Mouse (Mus musculus) liver, embryonic 14.5 days (tissue): ENCODE results near the gene Jam2. TPM values are rescaled to one million over a fixed set of nuclear protein-coding genes. Genes with fewer than 3 reads are reported as not detected.

Experiments used
- ATAC-seq: fragments of 200-750 bp; cut with Nextera tagmentation; 2 replicates; pipeline ENCODE4 v1.8.0; 2017; ENCODE audit warnings: moderate number of reproducible peaks, mild to moderate bottlenecking, moderate library complexity; ENCODE audit not compliant: insufficient read depth
- DNase-seq, 3 experiments: peaks; one replicate each; pipeline ENCODE4 v3.0.0-alpha.2; 2012 to 2013; ENCODE audit warnings: low read depth in 3 of 3, low spot score in 3 of 3
- H3K27ac ChIP-seq: fragments of 300-500 bp; sonication (generic); 2 replicates; pipeline ENCODE4 v1.5.1; 2014; ENCODE audit warnings: moderate library complexity, mild to moderate bottlenecking, control low read depth, inconsistent platforms
- H3K27me3 ChIP-seq: fragments of 300-500 bp; sonication (generic); 2 replicates; pipeline ENCODE4 v1.6.1; 2014; ENCODE audit warnings: mild to moderate bottlenecking, low read length, moderate library complexity; ENCODE audit not compliant: control insufficient read depth, insufficient read depth
- H3K36me3 ChIP-seq: fragments of 300-500 bp; sonication (generic); replicated peaks from 2 replicates; pipeline ENCODE4 v1.6.1; 2014; ENCODE audit warnings: low read depth; ENCODE audit not compliant: control insufficient read depth, insufficient read depth
- H3K4me1 ChIP-seq, 2 experiments: fragments of 200-500 bp in 1 of 2; fragments of 300-500 bp in 1 of 2; sonication (generic) in 1 of 2; replicated peaks; 2 replicates each; pipeline ENCODE4 v1.6.1; 2012 to 2014; ENCODE audit warnings: antibody characterized with exemption in 1 of 2, inconsistent platforms in 1 of 2, low read length in 1 of 2; ENCODE audit not compliant: control insufficient read depth in 2 of 2, insufficient read depth in 2 of 2
- H3K4me2 ChIP-seq: fragments of 300-500 bp; sonication (generic); 2 replicates; pipeline ENCODE4 v1.6.1; 2014; ENCODE audit warnings: low read depth, mild to moderate bottlenecking, control low read depth, moderate library complexity
- H3K4me3 ChIP-seq, 2 experiments: fragments of 200-500 bp in 1 of 2; fragments of 300-500 bp in 1 of 2; sonication (generic) in 1 of 2; 2 replicates each; pipeline ENCODE4 v1.5.1; 2012 to 2014; ENCODE audit warnings: low read depth in 2 of 2, low read length in 2 of 2, mild to moderate bottlenecking in 2 of 2, control low read depth in 1 of 2, inconsistent platforms in 1 of 2, moderate library complexity in 1 of 2; ENCODE audit not compliant: insufficient read depth in 1 of 2
- H3K9ac ChIP-seq: fragments of 300-500 bp; sonication (generic); replicated peaks from 2 replicates; pipeline ENCODE4 v1.6.1; 2014; ENCODE audit warnings: mild to moderate bottlenecking, control low read depth, moderate library complexity
- H3K9me3 ChIP-seq: fragments of 300-500 bp; sonication (generic); 2 replicates; pipeline ENCODE4 v1.6.1; 2016; ENCODE audit warnings: low read length, mixed read lengths; ENCODE audit not compliant: control insufficient read depth
- CTCF ChIP-seq: IDR thresholded peaks from 2 replicates; pipeline ENCODE4 v1.5.1; 2016; ENCODE audit warnings: antibody characterized with exemption, low read depth, control low read depth
- EP300 ChIP-seq: IDR thresholded peaks from 2 replicates; pipeline ENCODE4 v1.6.1; 2016; ENCODE audit warnings: antibody characterized with exemption, low read depth
- WGBS: fragments of 180-500 bp; shearing (Covaris S2); extraction: QIAGEN DNeasy Blood & Tissue Kit; methylation state at CpG from one replicate; pipeline ENCODE4 v1.1.7; 2014; ENCODE audit not compliant: insufficient replicate concordance; 5-methylcytosine and 5-hydroxymethylcytosine counted together
- polyA plus RNA-seq, 2 experiments: library from polyadenylated mRNA; depleted of rRNA in 1 of 2; stranded (reverse) in 1 of 2; unstranded in 1 of 2; fragments of >200 nt; fragmentation: Nextera tagmentation in 1 of 2; extraction: Ambion mirVana in 1 of 2; gene quantifications; 2 replicates each; pipeline versions ENCODE4 v1.2.1 to v1.2.3; 2012 to 2014

Gene Jam2
- polyA plus RNA-seq, 2 experiments: 0.87 to 1.7 TPM

DNA sequence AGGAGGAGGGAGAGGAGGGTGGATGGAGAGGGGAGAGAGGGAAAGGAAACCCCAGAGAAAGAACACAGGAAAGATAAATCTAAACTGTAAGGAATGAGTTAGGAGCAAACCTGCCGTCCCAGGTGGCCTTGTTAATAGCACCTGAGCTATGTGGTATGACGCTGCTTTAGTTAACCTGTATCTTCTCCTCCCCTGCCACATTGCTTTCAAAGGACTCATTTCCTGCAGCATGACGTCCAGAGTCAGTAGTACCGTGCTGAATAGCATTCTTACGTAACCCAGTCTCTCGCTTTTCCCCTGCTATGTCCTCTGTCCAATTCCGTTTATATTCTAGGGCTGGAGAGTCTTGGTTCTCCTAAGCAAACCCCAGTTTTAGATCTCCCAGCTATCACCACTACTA lies 3.0 kb upstream of the Jam2 start:
- DNase-seq: no peak
- TF ChIP-seq EP300 (no peak), CTCF (no peak)
- ATAC-seq: no peak
- Histone ChIP-seq H3K9ac (no peak overlapping the region), H3K4me1 (no peaks in the 10 kb centered on the region), H3K27me3 (peaks cover 25% of the 10 kb centered on the region), H3K27ac (no peak overlapping the region), H3K36me3 (no peaks in the 10 kb centered on the region), H3K9me3 (no peaks in the 10 kb centered on the region), H3K4me2 (no peak overlapping the region), H3K4me3 (no peak overlapping the region)
- 49% methylated on average over 7 of the region's 7 CpGs for WGBS

DNA sequence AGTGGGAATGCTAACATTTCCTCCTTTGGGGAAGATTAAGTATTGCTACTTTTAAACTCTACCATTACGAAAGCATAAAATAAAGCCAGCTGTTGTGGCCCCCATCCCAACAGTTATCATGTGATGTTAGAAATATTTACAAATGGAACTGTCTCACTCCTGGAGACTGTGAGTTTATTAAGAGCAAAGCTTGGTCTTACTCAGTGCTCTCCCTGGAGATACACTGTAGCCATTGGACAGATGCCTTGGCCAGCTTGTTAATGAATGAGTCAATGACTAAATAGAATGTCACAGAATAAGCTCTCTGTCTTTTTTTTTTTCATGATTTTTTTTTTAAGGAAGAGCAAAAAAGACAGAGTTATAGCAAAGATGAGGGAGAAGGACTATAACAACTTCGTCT lies 2.5 kb upstream of the Jam2 start:
- 66% methylated on average over 2 of the region's 2 CpGs for WGBS
- no peak for ATAC-seq

DNA sequence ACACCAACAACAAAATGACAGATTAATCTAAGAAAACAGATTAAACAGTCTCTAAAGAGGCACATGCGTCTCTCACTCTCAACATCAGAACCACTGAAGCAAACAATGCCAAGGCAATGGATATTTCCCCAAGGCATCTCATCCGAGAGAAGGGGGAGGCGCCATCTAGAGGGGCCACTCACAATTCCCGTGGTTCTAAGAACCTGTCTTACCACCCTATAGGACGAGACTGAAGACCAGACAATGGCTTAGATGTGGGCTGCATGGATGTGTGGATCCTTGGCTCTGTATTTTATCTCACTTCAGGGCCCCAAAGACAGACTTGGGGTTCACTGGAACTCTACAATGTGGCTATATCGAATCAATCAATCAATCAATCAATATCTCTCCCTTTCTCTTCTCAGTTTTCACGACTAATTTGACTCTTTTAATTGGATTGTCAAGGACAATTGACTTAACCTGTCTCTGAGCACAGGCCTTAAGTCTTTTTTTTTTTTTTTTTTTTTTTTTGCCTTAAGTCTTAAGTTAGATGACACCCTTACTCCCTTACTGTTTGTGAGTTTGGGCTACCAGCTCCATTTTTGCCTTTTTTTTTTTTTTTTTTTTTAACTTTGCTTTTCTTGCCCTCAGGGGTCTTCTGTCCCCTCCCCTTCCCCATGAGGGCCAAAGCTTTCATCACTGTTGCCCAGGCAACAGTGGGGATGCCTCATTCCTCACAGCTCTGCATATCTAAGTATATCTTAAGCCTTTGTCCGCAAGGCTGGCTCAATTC lies 1.2 kb upstream of the Jam2 start:
- WGBS: 32% methylated on average over 8 of the region's 8 CpGs
- DNase-seq (no peak), ATAC-seq (no peak)
- no peaks in the 10 kb centered on the region for H3K4me1 ChIP-seq
- H3K27ac ChIP-seq: no peak overlapping the region
- TF ChIP-seq EP300 (no peak), CTCF (no peak)
- no peaks in the 10 kb centered on the region for H3K36me3 ChIP-seq
- peaks cover 25% of the 10 kb centered on the region for H3K27me3 ChIP-seq
- H3K9ac ChIP-seq: no peak overlapping the region
- no peak overlapping the region for H3K4me2 ChIP-seq
- H3K4me3 ChIP-seq: no peak overlapping the region
- no peaks in the 10 kb centered on the region for H3K9me3 ChIP-seq

More for the DNA sequence above, 2.5 kb upstream of the Jam2 start:
- Histone ChIP-seq H3K27ac (no peak overlapping the region), H3K9me3 (no peaks in the 10 kb centered on the region), H3K36me3 (no peaks in the 10 kb centered on the region), H3K4me2 (no peak overlapping the region), H3K4me1 (no peaks in the 10 kb centered on the region), H3K4me3 (no peak overlapping the region), H3K27me3 (peaks cover 25% of the 10 kb centered on the region), H3K9ac (no peak overlapping the region)
- TF ChIP-seq CTCF (no peak), EP300 (no peak)
- DNase-seq: no peak

DNA sequence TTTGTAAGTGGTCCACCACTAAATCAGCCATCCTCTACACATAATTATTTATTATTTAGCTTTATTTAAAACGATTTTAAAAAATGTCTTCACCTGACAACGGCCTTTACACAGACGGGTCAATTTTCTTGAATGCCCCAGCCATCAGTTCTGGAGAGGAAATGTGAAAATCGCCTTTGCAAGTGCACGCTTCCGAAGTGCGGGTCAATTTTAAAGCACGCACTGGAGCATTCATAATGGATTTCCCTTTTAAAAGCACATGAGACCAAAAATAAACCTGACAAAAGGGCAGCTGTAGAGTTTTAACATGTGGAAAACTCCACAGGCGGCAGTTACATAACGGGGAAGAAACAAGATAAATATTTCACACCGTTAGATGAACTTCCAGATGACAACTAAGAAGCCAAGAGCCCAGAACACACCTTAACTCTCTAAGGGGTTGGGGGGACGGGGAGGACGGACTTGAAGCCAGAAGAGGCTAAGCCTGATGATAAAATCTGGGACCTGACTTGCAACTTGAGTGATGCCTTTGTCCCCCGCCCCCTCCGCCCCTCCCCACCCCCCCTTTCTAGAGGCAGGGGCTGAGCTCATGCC lies 558 bp upstream of the Jam2 start:
- ATAC-seq: no peak
- Histone ChIP-seq H3K9ac (no peak overlapping the region), H3K4me3 (peak overlapping the region in 1 of 2 experiments; percentile 50; a peak in 1 of 4 replicates), H3K27ac (no peak overlapping the region), H3K27me3 (peaks cover 25% of the 10 kb centered on the region), H3K9me3 (no peaks in the 10 kb centered on the region), H3K4me2 (peak overlapping the region; percentile 68), H3K4me1 (no peaks in the 10 kb centered on the region), H3K36me3 (no peaks in the 10 kb centered on the region)
- no peak for TF ChIP-seq EP300
- TF ChIP-seq CTCF: no peak
- WGBS: 8% methylated on average over 14 of the region's 15 CpGs
- DNase-seq: no peak

DNA sequence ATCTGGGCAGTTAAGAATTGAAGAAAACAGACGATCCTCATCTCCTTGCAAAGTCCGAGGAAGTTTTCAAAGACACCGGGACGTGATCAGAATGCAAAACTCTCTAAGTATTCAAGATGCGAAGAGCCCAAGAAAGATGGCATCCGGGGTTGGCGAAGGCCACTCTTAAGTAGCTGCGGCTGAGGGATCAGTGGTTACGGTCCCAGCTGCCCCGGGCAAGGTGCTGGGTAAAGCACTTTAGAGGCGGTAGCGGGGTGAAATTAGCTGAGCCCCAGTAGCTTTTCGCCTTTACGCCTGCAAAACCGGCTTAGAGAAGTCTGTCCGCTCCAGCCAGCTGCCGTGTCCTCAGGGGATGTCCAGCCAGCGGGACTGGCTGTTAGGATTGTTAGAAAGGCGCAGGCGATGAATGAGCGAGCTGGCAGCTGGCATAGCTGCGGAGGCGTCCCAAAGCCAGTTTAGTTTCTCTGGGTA lies 873 bp downstream of the Jam2 start:
- H3K36me3 ChIP-seq: no peaks in the 10 kb centered on the region
- H3K4me1 ChIP-seq: no peaks in the 10 kb centered on the region
- H3K27ac ChIP-seq: no peak overlapping the region
- no peaks in the 10 kb centered on the region for H3K9me3 ChIP-seq
- peak overlapping the region; percentile 68 for H3K4me2 ChIP-seq
- no peak for TF ChIP-seq EP300
- no peak for TF ChIP-seq CTCF
- 2% methylated on average over 23 of the region's 23 CpGs for WGBS
- H3K4me3 ChIP-seq: peak overlapping the region; percentile 37 to 50
- no peak for DNase-seq
- no peak overlapping the region for H3K9ac ChIP-seq
- no peak for ATAC-seq
- H3K27me3 ChIP-seq: peaks cover 25% of the 10 kb centered on the region
